Mouse (Mus musculus) kidney, adult 2 months (tissue): Measurements from ENCODE around the gene Ano8. TPM values are rescaled to one million over a fixed set of nuclear protein-coding genes. Genes with fewer than 3 reads are reported as not detected.

Experiments used
- DNase-seq: peaks from one replicate; pipeline ENCODE4 v3.0.0; 2021
- H3K27ac ChIP-seq: fragments of 200-500 bp; 2 replicates; pipeline ENCODE4 v1.5.1; 2012; ENCODE audit warnings: low read depth, low read length, control low read depth, inconsistent platforms; ENCODE audit not compliant: insufficient read depth
- H3K27me3 ChIP-seq: fragments of 200-500 bp; replicated peaks from 2 replicates; pipeline ENCODE4 v1.6.1; 2012; ENCODE audit warnings: mild to moderate bottlenecking, moderate library complexity, low read length, inconsistent platforms; ENCODE audit not compliant: control insufficient read depth, insufficient read depth
- H3K36me3 ChIP-seq: fragments of 200-500 bp; 2 replicates; pipeline ENCODE4 v1.6.1; 2012; ENCODE audit warnings: mild to moderate bottlenecking, moderate library complexity, low read length, inconsistent platforms; ENCODE audit not compliant: control insufficient read depth, insufficient read depth
- H3K4me1 ChIP-seq: fragments of 200-500 bp; 2 replicates; pipeline ENCODE4 v1.6.1; 2011; ENCODE audit warnings: low read length; ENCODE audit not compliant: control insufficient read depth, insufficient read depth
- H3K4me3 ChIP-seq: fragments of 200-500 bp; 2 replicates; pipeline ENCODE4 v1.5.1; 2011; ENCODE audit warnings: mild to moderate bottlenecking, low read depth, low read length, control low read depth; ENCODE audit not compliant: insufficient read depth
- CTCF ChIP-seq: fragments of 200-500 bp; conservative IDR thresholded peaks from 2 replicates; pipeline ENCODE4 v1.5.1; 2011; ENCODE audit warnings: low read depth, mild to moderate bottlenecking, control low read depth, low read length, moderate library complexity, mixed read lengths; ENCODE audit not compliant: insufficient read depth, insufficient read length
- POLR2A ChIP-seq: fragments of 200-500 bp; IDR thresholded peaks from one replicate; pipeline ENCODE4 v1.6.1; 2011; ENCODE audit warnings: low read depth, low read length, control low read depth
- WGBS: fragments of 180-500 bp; shearing (Covaris S2); methylation state at CpG from one replicate; pipeline ENCODE4 v1.1.7; 2018; 5-methylcytosine and 5-hydroxymethylcytosine counted together
- polyA plus RNA-seq: library from polyadenylated mRNA; depleted of rRNA; stranded (reverse); fragments of >200 nt; gene quantifications from 2 replicates; pipeline ENCODE4 v1.2.3, GENCODE M21; 2012

Gene Ano8
- polyA plus RNA-seq, 1 experiment = 12.6 TPM

DNA sequence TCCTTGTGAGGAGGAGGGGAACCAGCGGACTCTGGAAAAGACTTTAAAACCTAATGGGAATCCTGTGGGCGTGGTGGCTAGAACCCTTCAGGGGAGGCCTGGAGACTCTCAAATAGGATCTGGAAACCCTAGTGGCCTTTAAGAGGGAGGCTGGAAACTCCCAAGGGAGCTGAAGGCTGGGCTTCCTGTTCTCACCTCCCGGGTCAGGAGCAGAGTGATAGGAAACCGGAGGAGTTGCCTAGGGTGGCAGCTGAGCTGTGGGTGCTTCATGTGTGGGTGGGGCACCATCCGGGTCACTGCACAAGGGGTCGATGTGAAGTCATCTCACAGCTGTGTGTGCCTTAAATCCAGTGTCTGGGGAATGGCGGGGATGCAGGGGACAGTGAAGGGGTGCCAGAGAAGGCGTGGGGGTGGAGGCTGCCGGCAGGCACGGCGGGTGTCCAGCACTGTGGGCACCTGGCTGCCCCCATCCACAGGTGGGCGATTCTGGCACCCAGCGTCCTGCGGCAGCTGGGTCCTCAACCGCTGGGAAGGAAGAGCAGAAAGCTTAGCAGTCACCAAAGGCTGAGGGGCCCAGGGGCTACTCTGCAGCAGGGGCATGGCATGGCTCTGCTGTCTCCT, 12.2 kb upstream of the Ano8 start:
- Histone ChIP-seq H3K4me3 (no peak overlapping the region; the same call in 1 of the 2 replicates), H3K4me1 (peaks cover 6% of the 10 kb centered on the region; the same call in 1 of the 2 replicates), H3K27me3 (no peaks in the 10 kb centered on the region), H3K36me3 (no peaks in the 10 kb centered on the region), H3K27ac (peak overlapping the region; percentile 87)
- no peak for TF ChIP-seq POLR2A
- TF ChIP-seq CTCF = no peak
- 12% methylated on average over 15 of the region's 15 CpGs for WGBS
- DNase-seq = peak; percentile 87

DNA sequence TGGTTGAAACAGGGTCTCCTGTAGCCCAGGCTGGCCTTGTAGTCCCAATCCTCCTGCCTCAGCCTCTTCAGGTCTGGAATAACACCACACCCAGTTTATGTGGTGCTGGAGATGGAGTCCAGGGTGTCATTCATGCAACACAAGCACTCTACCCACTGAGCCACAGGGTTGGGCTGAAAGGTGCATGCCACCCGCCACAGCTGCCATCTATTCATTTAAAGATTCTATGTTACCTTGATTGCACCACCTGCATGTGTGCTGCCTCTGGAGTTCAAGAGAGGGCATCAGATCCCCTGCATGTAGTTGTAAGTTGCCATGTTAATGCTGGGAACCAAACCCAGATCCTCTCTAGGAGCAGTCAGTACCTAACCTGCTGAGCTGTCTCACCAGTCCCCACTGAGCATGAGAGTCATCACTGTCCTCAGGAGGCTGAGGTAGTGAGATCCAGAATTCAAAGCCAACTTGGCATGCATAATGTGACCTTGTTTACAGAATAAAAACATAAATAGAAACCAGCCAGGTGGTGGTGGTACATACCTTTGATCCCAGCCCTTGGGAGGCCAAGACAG, 11.4 kb upstream of the Ano8 start:
- peak overlapping the region; percentile 6; the same call in 1 of the 2 replicates for H3K27ac ChIP-seq
- no peak overlapping the region for H3K4me3 ChIP-seq
- no peak for DNase-seq
- H3K36me3 ChIP-seq = no peaks in the 10 kb centered on the region
- H3K4me1 ChIP-seq = peaks cover 6% of the 10 kb centered on the region; the same call in 1 of the 2 replicates
- WGBS = 88% methylated on average over 1 of the region's 1 CpGs
- no peaks in the 10 kb centered on the region for H3K27me3 ChIP-seq
- TF ChIP-seq CTCF = no peak
- no peak for TF ChIP-seq POLR2A

DNA sequence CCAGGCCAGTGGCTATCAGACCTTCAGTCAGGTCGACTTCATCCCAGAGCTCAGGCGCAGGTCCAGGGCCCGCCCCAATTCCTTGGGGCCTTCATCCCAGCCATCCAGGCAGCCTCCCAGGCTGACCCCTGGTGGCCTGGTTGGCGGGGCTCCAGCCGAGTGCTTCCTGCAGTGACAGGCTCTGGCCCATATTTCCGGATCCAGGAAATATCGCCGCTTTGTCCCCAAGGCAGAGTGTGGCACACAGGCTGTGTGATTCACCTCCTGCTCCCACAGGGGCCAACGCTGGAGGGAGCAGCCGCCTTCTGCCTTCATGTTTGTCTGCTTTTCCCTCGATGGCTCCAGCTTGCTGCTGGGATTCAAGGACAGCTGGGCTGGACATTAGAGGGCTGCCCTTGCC, 10.7 kb upstream of the Ano8 start:
- peak; percentile 35 for TF ChIP-seq CTCF
- TF ChIP-seq POLR2A = no peak
- H3K4me1 ChIP-seq = peaks cover 6% of the 10 kb centered on the region; the same call in 1 of the 2 replicates
- no peaks in the 10 kb centered on the region for H3K27me3 ChIP-seq
- WGBS = 31% methylated on average over 11 of the region's 11 CpGs
- DNase-seq = peak; percentile 97
- H3K36me3 ChIP-seq = no peaks in the 10 kb centered on the region
- peak overlapping the region; percentile 66 for H3K27ac ChIP-seq
- no peak overlapping the region for H3K4me3 ChIP-seq

DNA sequence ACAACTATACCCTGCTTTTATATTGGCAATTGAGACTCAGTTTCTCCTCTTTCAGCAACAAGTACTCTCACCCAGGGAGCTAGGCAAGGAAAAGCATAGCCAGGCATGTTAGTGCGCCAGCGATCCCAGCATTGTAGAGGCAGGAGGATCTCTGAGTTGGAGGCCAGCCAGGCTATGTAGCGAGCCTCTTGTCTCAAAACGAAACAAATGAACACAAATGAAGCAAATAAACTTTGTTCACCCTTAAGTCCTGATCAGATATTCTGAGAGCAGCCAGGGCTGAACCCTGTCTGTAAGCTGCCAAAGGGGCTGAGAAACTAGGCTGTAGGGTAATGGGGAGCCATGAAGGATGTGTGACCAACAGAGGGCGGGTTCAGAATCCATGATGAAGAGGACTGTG, 10.0 kb upstream of the Ano8 start:
- Histone ChIP-seq H3K36me3 (no peaks in the 10 kb centered on the region), H3K4me1 (peaks cover 6% of the 10 kb centered on the region; the same call in 1 of the 2 replicates), H3K27me3 (no peaks in the 10 kb centered on the region), H3K4me3 (no peak overlapping the region), H3K27ac (peak overlapping the region; percentile 66)
- TF ChIP-seq POLR2A (no peak), CTCF (no peak)
- WGBS = 70% methylated on average over 5 of the region's 5 CpGs
- DNase-seq = peak; percentile 50

DNA sequence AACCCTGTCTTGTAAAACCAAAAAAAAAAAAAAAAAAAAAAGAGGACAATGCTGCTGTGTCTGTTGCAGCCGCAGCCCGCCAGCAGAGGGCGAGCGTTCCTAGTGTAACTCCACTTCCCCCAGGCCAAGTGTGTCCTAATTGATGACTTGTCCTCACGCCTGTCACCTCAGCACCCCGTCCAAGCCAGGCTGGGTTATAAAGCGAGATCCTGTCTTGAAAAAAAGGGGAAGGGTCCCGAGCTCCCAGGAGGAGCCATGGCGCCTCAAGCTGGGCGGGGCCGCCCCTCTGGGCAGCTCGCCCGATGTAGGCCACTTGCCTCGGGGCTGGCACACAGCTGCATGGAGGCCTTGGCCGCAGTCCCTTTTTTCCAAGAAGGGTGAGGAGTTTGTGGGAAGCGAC, 9.3 kb upstream of the Ano8 start:
- Histone ChIP-seq H3K27me3 (no peaks in the 10 kb centered on the region), H3K36me3 (no peaks in the 10 kb centered on the region), H3K4me1 (peaks cover 6% of the 10 kb centered on the region; the same call in 1 of the 2 replicates), H3K4me3 (no peak overlapping the region), H3K27ac (no peak overlapping the region)
- 15% methylated on average over 16 of the region's 16 CpGs for WGBS
- TF ChIP-seq CTCF (peak; percentile 78), POLR2A (no peak)
- peak; percentile 92 for DNase-seq

DNA sequence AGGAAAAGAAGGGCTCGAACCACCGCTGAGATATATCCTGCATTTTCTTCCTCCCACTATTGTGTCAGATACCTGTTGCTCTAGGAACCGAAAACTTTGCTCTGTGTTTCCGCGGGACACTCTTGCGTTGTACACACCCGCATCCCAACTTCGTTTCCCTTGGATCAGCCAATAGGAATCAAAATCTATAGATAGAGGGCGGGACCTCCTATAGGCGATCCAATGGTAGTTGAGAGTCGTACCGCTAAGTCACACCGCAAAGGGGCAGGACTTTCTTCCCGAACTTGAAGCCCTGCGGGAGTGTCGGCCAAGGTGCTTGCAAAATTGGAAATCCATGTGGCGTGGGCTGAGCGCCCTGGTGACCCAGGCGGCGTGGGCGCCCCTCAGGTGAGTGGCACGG, 2.7 kb upstream of the Ano8 start:
- Histone ChIP-seq H3K4me1 (peaks cover 4% of the 10 kb centered on the region; the same call in 1 of the 2 replicates), H3K27me3 (no peaks in the 10 kb centered on the region), H3K27ac (peak overlapping the region; percentile 94; the same call in 1 of the 2 replicates), H3K4me3 (peak overlapping the region; percentile 77), H3K36me3 (no peaks in the 10 kb centered on the region)
- peak; percentile 96 for DNase-seq
- WGBS = under 1% methylated on average over 22 of the region's 22 CpGs
- no peak for TF ChIP-seq CTCF
- TF ChIP-seq POLR2A = peak; percentile 26

DNA sequence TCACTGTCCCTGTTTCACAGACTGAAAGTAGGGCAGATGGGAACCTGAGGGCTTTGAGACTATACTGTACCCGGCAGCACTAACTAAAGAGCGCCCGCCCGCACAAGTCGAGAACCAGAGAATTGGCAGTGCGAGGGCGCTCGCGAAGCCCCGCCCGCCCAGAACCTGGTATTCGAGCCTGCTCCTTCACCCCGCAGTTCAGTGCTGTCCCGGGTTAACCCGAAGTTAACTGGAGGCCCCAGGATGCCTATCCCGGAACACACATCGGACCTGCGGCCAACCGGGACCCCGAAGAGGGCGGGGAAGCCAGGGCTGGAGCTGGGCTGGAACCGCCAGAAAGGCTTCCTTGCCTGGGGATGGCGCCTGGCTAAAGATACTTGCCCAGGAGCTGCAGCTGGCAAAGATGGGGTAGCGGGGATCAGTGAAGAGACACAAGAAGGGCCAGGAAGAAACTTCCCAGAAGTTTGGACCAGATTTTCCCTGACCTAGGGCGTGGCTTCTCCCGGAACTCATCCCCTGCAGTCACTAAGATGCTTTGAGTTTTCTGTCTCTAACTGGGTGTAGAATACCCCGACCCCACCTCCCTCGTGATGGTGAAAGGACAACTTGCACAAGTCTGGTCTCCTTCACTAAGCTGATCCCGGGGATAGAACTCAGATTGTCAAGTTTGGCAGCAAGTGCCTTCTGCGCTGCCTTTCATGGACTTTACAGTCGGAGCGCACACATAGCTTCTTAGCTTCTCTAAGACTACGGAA, 2.1 kb upstream of the Ano8 start, which contains the start of gene Gtpbp3:
Gene Gtpbp3 (plus strand): TSS at position 413 of the 755 bp plus-strand sequence.
- peak within 1 kb of the TSS; percentile 77 for H3K4me3 ChIP-seq
- DNase-seq = peak; percentile 92
- TF ChIP-seq CTCF = no peak
- no peak for TF ChIP-seq POLR2A
- H3K27ac ChIP-seq = peak within 1 kb of the TSS; percentile 94
- no peaks in the 10 kb centered on the region for H3K36me3 ChIP-seq
- H3K27me3 ChIP-seq = no peaks in the 10 kb centered on the region
- WGBS = under 1% methylated on average over 33 of the region's 33 CpGs
- peaks cover 4% of the 10 kb centered on the region; the same call in 1 of the 2 replicates for H3K4me1 ChIP-seq
